Mouse (Mus musculus): ENCODE results near the gene Ctnnbip1. TPM values are rescaled to one million over a fixed set of nuclear protein-coding genes. Genes with fewer than 3 reads are reported as not detected.
"Not testable (repeated sequence)": the region's sequence is repeated elsewhere in the genome, so short reads cannot be mapped to it uniquely, and the experiment has no call there.

Gene Ctnnbip1
- polyA plus RNA-seq, 1 experiment from 2014 or later = 36.3 TPM

DNA sequence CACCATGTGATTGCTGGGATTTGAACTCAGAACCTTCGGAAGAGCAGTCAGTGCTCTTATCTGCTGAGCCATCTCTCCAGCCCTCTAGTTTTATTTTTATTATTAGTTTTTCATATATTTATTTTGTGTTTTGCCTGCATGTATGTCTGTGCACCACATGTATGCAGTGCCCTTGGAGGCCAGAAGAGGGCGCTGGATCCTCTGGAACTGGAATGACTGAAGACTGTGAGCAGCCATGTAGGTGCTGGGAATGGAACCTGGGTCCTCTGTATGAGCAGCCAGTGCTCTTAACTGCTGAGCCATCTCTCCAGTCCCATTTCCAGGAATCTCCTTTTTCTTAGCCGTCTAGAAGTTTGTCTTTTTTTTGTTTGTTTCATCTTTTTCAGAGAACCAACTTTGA, 86.5 kb downstream of the Ctnnbip1 start:
- 76% methylated on average over 3 of the region's 3 CpGs for WGBS (ENCODE audit: insufficient replicate concordance)

DNA sequence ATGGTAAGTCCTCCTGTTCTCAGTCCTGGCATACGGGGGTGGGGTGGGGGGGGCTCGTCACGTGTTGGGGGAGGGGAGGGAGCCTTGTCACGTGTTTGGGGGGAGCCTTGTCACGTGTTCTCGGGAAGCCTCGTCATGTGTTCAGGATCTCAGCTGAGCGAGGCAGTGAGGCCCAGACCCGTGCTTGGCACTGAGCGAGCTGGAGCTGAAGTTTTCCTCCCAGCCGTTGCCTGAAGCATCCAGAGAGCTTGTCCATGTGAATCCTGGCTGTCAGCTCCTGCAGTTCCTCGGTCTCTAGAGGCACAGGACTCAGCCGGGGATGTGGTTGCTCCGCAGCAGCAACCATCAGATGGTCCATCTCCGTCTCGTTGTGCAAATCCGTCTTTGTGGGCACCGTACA, 88.0 kb downstream of the Ctnnbip1 start:
- Histone ChIP-seq H3K4me2 (no peak overlapping the region), H3K27me3 (ENCODE audit: control insufficient read depth, insufficient read depth, low read length) (no peaks in the 10 kb centered on the region), H3K27ac (ENCODE audit: low read depth, low read length) (no peak overlapping the region), H3K4me3 (ENCODE audit: low read depth, low read length) (no peak overlapping the region), H3K9me3 (replicated peaks; ENCODE audit: control insufficient read depth, low read length) (no peaks in the 10 kb centered on the region), H3K9ac (ENCODE audit: low read depth, low read length) (no peak overlapping the region), H3K4me1 (ENCODE audit: control insufficient read depth, insufficient read depth, low read length) (peaks cover 18% of the 10 kb centered on the region), H3K36me3 (ENCODE audit: control insufficient read depth, insufficient read depth, low read length) (no peaks in the 10 kb centered on the region)
- no peak for ATAC-seq (replicated peaks; ENCODE audit: insufficient number of reproducible peaks, low FRiP score, low TSS enrichment)
- WGBS (ENCODE audit: insufficient replicate concordance) = 77% methylated on average over 18 of the region's 18 CpGs

More for the DNA sequence above, 86.5 kb downstream of the Ctnnbip1 start:
- no peaks in the 10 kb centered on the region for H3K27me3 ChIP-seq (ENCODE audit: control insufficient read depth, insufficient read depth, low read length)
- H3K4me3 ChIP-seq (ENCODE audit: low read depth, low read length) = no peak overlapping the region
- H3K9me3 ChIP-seq (replicated peaks; ENCODE audit: control insufficient read depth, low read length) = no peaks in the 10 kb centered on the region
- ATAC-seq (replicated peaks; ENCODE audit: insufficient number of reproducible peaks, low FRiP score, low TSS enrichment) = no peak
- no peak overlapping the region for H3K27ac ChIP-seq (ENCODE audit: low read depth, low read length)
- H3K36me3 ChIP-seq (ENCODE audit: control insufficient read depth, insufficient read depth, low read length) = no peaks in the 10 kb centered on the region
- no peak overlapping the region for H3K4me2 ChIP-seq
- no peak overlapping the region for H3K9ac ChIP-seq (ENCODE audit: low read depth, low read length)
- peaks cover 24% of the 10 kb centered on the region for H3K4me1 ChIP-seq (ENCODE audit: control insufficient read depth, insufficient read depth, low read length)

DNA sequence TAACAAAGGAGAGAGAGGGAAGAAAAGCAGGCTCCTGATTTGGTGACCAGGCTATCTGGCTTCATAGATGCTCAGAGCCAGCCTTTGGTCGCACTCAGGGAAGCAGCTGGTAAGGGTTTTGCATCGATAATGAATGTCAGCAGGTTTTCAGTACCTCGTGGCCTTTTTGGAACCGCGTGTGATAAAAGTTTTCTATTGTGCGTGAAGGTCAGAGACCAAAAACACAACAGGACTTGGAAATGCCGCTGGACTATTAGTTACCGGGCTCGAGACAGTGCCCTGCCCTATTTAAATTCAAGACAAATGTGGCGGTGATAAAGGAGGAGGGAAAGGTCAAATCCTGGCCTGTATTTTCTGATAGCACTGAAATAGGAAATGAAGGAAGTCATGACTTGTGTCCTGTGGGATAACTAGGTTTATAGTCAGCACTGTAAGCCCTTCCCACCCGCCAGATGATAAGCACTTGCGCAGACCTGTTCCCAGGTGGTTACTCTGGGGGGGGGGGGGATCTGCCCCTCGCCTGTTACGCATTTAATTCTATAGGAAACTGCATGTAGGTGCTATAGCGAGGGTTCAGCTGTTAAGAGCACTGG, 88.8 kb downstream of the Ctnnbip1 start:
- H3K9ac ChIP-seq (ENCODE audit: low read depth, low read length) = no peak overlapping the region
- no peak overlapping the region for H3K27ac ChIP-seq (ENCODE audit: low read depth, low read length)
- WGBS (ENCODE audit: insufficient replicate concordance) = 44% methylated on average over 15 of the region's 15 CpGs
- H3K27me3 ChIP-seq (ENCODE audit: control insufficient read depth, insufficient read depth, low read length) = no peaks in the 10 kb centered on the region
- no peaks in the 10 kb centered on the region for H3K9me3 ChIP-seq (replicated peaks; ENCODE audit: control insufficient read depth, low read length)
- no peak for ATAC-seq (replicated peaks; ENCODE audit: insufficient number of reproducible peaks, low FRiP score, low TSS enrichment)
- no peaks in the 10 kb centered on the region for H3K36me3 ChIP-seq (ENCODE audit: control insufficient read depth, insufficient read depth, low read length)
- peaks cover 13% of the 10 kb centered on the region for H3K4me1 ChIP-seq (ENCODE audit: control insufficient read depth, insufficient read depth, low read length)
- H3K4me2 ChIP-seq = no peak overlapping the region
- no peak overlapping the region for H3K4me3 ChIP-seq (ENCODE audit: low read depth, low read length)

DNA sequence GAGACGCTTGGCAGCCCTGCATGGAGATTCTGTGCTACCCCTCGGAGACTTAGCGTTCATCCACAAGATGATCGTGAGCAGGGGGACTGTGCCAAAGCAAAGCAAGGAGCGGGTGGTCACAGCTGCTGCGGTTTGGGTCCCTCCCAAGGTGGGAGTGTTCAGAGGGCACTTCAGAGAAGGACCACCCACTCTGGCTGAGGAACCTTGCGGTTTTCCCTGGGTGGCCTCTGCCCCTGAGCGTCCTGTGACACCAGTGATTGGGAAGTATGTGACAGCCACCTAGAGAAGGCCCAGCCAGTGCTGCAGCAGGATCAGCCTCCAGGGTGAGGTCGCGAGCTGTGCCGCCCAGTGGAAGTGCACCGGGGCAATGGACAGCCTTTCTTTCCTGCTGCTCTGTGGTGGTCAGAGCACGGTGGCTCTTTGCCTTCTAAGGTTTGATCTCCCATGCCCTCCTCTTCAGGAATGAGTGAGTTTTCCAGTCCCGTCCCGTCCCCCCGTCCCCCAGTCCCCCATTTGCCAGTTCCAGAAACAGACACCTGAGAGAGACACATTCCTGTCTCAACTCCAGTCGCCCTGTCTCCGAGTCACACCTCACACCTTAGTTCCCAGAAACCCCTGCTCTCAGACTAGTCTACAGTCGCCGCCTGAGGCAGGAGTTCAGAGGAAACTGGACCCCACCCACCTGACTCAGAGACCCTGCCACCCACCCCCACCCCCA, 89.7 kb downstream of the Ctnnbip1 start:
- no peak for ATAC-seq (replicated peaks; ENCODE audit: insufficient number of reproducible peaks, low FRiP score, low TSS enrichment)
- no peak overlapping the region for H3K4me2 ChIP-seq
- WGBS (ENCODE audit: insufficient replicate concordance) = 41% methylated on average over 20 of the region's 20 CpGs
- H3K9ac ChIP-seq (ENCODE audit: low read depth, low read length) = no peak overlapping the region
- no peaks in the 10 kb centered on the region for H3K27me3 ChIP-seq (ENCODE audit: control insufficient read depth, insufficient read depth, low read length)
- H3K4me1 ChIP-seq (ENCODE audit: control insufficient read depth, insufficient read depth, low read length) = peaks cover 9% of the 10 kb centered on the region
- H3K27ac ChIP-seq (ENCODE audit: low read depth, low read length) = no peak overlapping the region
- no peak overlapping the region for H3K4me3 ChIP-seq (ENCODE audit: low read depth, low read length)
- no peaks in the 10 kb centered on the region for H3K36me3 ChIP-seq (ENCODE audit: control insufficient read depth, insufficient read depth, low read length)
- H3K9me3 ChIP-seq (replicated peaks; ENCODE audit: control insufficient read depth, low read length) = no peaks in the 10 kb centered on the region

DNA sequence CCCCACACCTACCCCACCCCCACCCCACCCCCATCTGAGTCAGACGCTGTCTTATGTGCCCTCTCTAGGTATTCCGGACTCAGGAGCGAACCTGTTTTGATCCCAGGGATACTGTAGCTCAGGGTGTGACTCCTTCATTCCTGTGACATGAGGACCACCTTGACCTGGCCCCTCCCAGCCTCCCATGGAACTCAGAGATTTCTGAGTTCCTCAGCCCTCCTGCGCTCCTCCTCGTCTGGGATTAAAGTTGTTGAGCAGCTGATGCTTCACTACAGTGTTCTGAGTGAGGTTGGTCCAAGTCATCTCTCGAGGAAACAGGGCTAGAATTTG, 90.2 kb downstream of the Ctnnbip1 start:
- Histone ChIP-seq H3K27me3 (ENCODE audit: control insufficient read depth, insufficient read depth, low read length) (no peaks in the 10 kb centered on the region), H3K4me2 (no peak overlapping the region), H3K9me3 (replicated peaks; ENCODE audit: control insufficient read depth, low read length) (no peaks in the 10 kb centered on the region; the same call in 1 of the 2 replicates), H3K4me3 (ENCODE audit: low read depth, low read length) (no peak overlapping the region), H3K36me3 (ENCODE audit: control insufficient read depth, insufficient read depth, low read length) (no peaks in the 10 kb centered on the region), H3K27ac (ENCODE audit: low read depth, low read length) (no peak overlapping the region), H3K9ac (ENCODE audit: low read depth, low read length) (no peak overlapping the region), H3K4me1 (ENCODE audit: control insufficient read depth, insufficient read depth, low read length) (peaks cover 9% of the 10 kb centered on the region)
- 80% methylated on average over 6 of the region's 6 CpGs for WGBS (ENCODE audit: insufficient replicate concordance)
- ATAC-seq (replicated peaks; ENCODE audit: insufficient number of reproducible peaks, low FRiP score, low TSS enrichment) = no peak

DNA sequence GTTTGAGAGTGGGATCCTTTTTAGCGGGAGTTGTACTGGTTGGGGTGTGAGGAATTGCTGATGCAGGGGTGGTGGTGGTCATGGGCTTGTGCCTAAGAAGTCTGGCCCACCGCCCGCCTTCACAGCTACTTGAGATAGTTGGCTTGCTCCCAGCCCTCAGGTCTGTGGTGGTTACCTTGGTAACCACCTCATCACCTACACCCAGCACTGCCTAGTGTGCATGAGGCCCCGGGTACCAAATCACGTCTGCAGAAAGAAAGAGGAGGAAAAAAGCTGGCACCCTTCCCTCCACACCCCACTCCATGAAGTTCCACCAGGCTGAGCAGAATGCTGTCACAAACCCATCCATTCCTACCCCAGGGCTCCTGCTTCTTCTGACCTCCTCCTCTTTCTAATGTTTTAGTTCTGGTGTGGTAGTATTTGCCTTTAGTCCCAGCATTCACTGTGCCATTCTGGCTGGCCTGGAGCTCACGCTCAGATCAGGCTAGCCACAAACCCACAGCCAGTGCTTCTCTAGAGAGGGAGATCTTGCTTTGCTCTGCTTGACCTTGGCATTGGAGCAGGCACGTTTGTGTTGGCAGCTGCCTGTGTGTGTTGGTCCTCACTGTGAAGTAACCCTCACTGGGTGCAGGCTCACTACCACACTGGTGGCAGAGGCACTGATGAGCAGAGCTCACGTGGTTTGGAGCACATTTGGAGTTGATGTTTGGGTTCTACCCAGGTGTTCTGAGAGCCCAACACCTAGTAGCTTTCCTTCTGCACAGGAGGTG, 91.4 kb downstream of the Ctnnbip1 start:
- WGBS (ENCODE audit: insufficient replicate concordance) = 63% methylated on average over 8 of the region's 8 CpGs
- no peak overlapping the region for H3K4me3 ChIP-seq (ENCODE audit: low read depth, low read length)
- no peak overlapping the region for H3K27ac ChIP-seq (ENCODE audit: low read depth, low read length)
- no peak for ATAC-seq (replicated peaks; ENCODE audit: insufficient number of reproducible peaks, low FRiP score, low TSS enrichment)
- peaks cover 3% of the 10 kb centered on the region; the same call in 1 of the 2 replicates for H3K9me3 ChIP-seq (replicated peaks; ENCODE audit: control insufficient read depth, low read length)
- H3K36me3 ChIP-seq (ENCODE audit: control insufficient read depth, insufficient read depth, low read length) = no peaks in the 10 kb centered on the region
- no peaks in the 10 kb centered on the region for H3K27me3 ChIP-seq (ENCODE audit: control insufficient read depth, insufficient read depth, low read length)
- peaks cover 9% of the 10 kb centered on the region for H3K4me1 ChIP-seq (ENCODE audit: control insufficient read depth, insufficient read depth, low read length)
- H3K4me2 ChIP-seq = no peak overlapping the region
- no peak overlapping the region for H3K9ac ChIP-seq (ENCODE audit: low read depth, low read length)

DNA sequence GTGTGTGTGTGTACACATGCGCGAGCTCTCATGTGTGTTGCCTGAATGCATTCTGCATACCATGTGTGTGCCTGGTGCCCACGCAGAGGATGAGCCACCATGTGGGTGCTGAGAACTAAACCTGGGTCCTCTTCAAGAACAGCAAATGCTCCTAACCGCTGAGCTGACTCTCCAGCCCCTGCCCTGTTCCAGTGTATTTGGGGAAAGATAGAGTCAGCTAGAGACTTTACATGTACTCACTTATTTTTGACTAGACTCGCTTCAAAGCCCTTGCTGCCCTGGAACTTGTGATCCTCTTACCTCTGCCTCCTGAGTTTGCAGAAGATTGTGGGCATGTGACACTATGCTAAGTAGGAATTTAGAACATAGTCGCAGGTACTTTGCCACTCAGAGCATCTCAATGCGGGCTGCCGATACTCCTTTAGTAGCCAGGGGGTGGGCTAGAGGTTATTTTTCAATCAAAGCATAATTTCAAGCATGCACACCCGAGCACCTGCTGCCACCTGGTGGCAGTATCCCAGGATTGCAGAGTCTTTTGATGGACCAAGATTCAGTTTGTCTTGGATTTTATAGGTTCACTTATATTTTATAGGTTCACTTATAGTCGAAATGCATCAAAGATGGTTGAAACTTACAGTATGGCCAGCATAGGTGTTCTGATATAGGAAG, 93.5 kb downstream of the Ctnnbip1 start:
- no peaks in the 10 kb centered on the region for H3K36me3 ChIP-seq (ENCODE audit: control insufficient read depth, insufficient read depth, low read length)
- H3K27ac ChIP-seq (ENCODE audit: low read depth, low read length) = no peak overlapping the region
- H3K4me3 ChIP-seq (ENCODE audit: low read depth, low read length) = no peak overlapping the region
- no peak overlapping the region for H3K9ac ChIP-seq (ENCODE audit: low read depth, low read length)
- WGBS (ENCODE audit: insufficient replicate concordance) = 44% methylated on average over 10 of the region's 10 CpGs
- ATAC-seq (replicated peaks; ENCODE audit: insufficient number of reproducible peaks, low FRiP score, low TSS enrichment) = no peak
- H3K9me3 ChIP-seq (replicated peaks; ENCODE audit: control insufficient read depth, low read length) = peaks cover 3% of the 10 kb centered on the region; the same call in 1 of the 2 replicates
- peaks cover 9% of the 10 kb centered on the region for H3K4me1 ChIP-seq (ENCODE audit: control insufficient read depth, insufficient read depth, low read length)
- no peaks in the 10 kb centered on the region for H3K27me3 ChIP-seq (ENCODE audit: control insufficient read depth, insufficient read depth, low read length)
- H3K4me2 ChIP-seq = no peak overlapping the region

DNA sequence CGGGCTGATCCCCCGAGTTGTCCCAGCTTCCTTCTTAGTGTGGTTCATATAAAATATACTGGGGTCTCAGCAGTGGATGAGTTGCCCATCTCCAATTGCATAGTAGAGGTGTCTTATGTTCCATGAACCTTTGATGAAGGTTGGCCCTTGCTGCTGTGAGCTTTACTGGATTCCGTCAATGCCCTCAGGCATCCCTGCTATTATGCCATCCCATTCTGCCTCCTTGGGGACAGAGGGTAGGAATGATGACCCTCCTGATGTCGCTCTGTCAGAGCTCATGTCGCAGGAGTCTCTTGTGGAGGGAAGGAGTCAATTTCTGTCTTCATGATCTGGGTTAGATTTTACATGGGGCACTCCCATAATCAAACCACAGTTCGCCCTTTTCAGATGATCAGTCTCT, 95.5 kb downstream of the Ctnnbip1 start:
- H3K9me3 ChIP-seq (replicated peaks; ENCODE audit: control insufficient read depth, low read length); H3K4me3 ChIP-seq (ENCODE audit: low read depth, low read length); H3K36me3 ChIP-seq (ENCODE audit: control insufficient read depth, insufficient read depth, low read length); H3K27ac ChIP-seq (ENCODE audit: low read depth, low read length); H3K9ac ChIP-seq (ENCODE audit: low read depth, low read length); H3K27me3 ChIP-seq (ENCODE audit: control insufficient read depth, insufficient read depth, low read length); H3K4me1 ChIP-seq (ENCODE audit: control insufficient read depth, insufficient read depth, low read length); H3K4me2 ChIP-seq: not testable (repeated sequence)
- whole genome bisulfite sequencing (ENCODE audit: insufficient replicate concordance) = 78% methylated on average over 6 of the region's 6 CpGs
- ATAC-seq (replicated peaks; ENCODE audit: insufficient number of reproducible peaks, low FRiP score, low TSS enrichment) = peak; percentile 39; the same call in 1 of the 2 replicates
